Mouse (Mus musculus) ES-CJ7 (cell line): Measurements from ENCODE around the gene Nrgn.

ENCODE experiments used
- DNase-seq: peaks from one replicate; pipeline ENCODE4 v3.0.0; 2011; ENCODE audit warnings: low read depth, low spot score

The Nrgn gene

GRCm38 (mm10) chr9:37554838-37555748 lies 2.4 kb upstream of the Nrgn start, which contains the start of gene Siae:
Gene Siae, plus strand, starts transcription at chr9:37555698.
- no peak for DNase-seq

- no peak for DNase-seq
These were observed 1.6 kb upstream of the Nrgn start for GRCm38 (mm10) chr9:37554279-37554678.

GRCm38 (mm10) chr9:37551751-37552531 lies 763 bp downstream of the Nrgn start:
- DNase-seq = peak; percentile 11

- no peak for DNase-seq
These were observed 2.3 kb downstream of the Nrgn start for GRCm38 (mm10) chr9:37550435-37550834.

- DNase-seq = peak; percentile 38
These were observed 5.8 kb downstream of the Nrgn start for GRCm38 (mm10) chr9:37546889-37547288.

GRCm38 (mm10) chr9:37545847-37546452 lies 6.8 kb downstream of the Nrgn start:
- no peak for DNase-seq

GRCm38 (mm10) chr9:37545166-37545610 lies 7.5 kb downstream of the Nrgn start:
- peak; percentile 24 for DNase-seq

GRCm38 (mm10) chr9:37544447-37545165 lies 8.1 kb downstream of the Nrgn start:
- peak; percentile 84 for DNase-seq

- no peak for DNase-seq
These were observed 8.7 kb downstream of the Nrgn start for GRCm38 (mm10) chr9:37543869-37544440.

GRCm38 (mm10) chr9:37541851-37542642 lies 10.7 kb downstream of the Nrgn start:
- peak; percentile 6 for DNase-seq

GRCm38 (mm10) chr9:37540701-37541575 lies 11.8 kb downstream of the Nrgn start:
- no peak for DNase-seq

GRCm38 (mm10) chr9:37540226-37540625 lies 12.5 kb downstream of the Nrgn start:
- no peak for DNase-seq

GRCm38 (mm10) chr9:37539170-37540025 lies 13.3 kb downstream of the Nrgn start, which contains the start of gene Vsig2:
Gene Vsig2, plus strand, starts transcription at chr9:37539255.
- peak; percentile 8 for DNase-seq

- no peak for DNase-seq
These were observed 14.9 kb downstream of the Nrgn start for GRCm38 (mm10) chr9:37537658-37538250.

- DNase-seq = no peak
These were observed 15.9 kb downstream of the Nrgn start for GRCm38 (mm10) chr9:37536851-37537250.

- peak; percentile 61 for DNase-seq
These were observed 21.6 kb downstream of the Nrgn start for GRCm38 (mm10) chr9:37530888-37531705.
